Mouse (Mus musculus): ENCODE measurements around the gene Maneal. TPM values are rescaled to one million over a fixed set of nuclear protein-coding genes. Genes with fewer than 3 reads are reported as not detected.

Gene Maneal
- total and polyA plus RNA-seq, 3 experiments = 0.08 TPM; not detected in 2

- TF ChIP-seq PAX5 (IDR thresholded peaks at IDR 0.05; ENCODE audit: low read length) = no peak
- dilution Hi-C loops (cut with MboI; ENCODE audit: extremely low pct_ligation_motif_present, extremely low pct_unique_long_range_greater_than_20kb, low sequenced_read_pairs) = no loop called here
- DNase-seq (ENCODE audit: extremely low read depth) = no peak
- Histone ChIP-seq H3K4me2 (ENCODE audit: insufficient read depth, low read depth, poor library complexity, severe bottlenecking) (no peak overlapping the region), H3K27ac (ENCODE audit: insufficient read depth, low read depth) (no peak overlapping the region), H3K4me3 (replicated peaks in 1 of 3; ENCODE audit: low read depth in 2 of 3, low read length in 2 of 3, poor library complexity in 1 of 3) (no peak overlapping the region), H3K79me2 (replicated peaks; ENCODE audit: control insufficient read depth, extremely low read depth, insufficient read depth, poor library complexity, severe bottlenecking) (no peaks in the 10 kb centered on the region), H3K9me3 (replicated peaks; ENCODE audit: low read length) (peaks cover 10% of the 10 kb centered on the region), H3K9ac (ENCODE audit: insufficient read depth, low read depth) (no peak overlapping the region), H3K27me3 (replicated peaks) (peaks cover 56% of the 10 kb centered on the region), H3K4me1 (ENCODE audit: control insufficient read depth in 1 of 2, insufficient read depth in 2 of 2) (peaks cover 0 to 3% of the 10 kb centered on the region in 2 experiments; a peak in 1 of 4 replicates), H3K36me3 (replicated peaks in 1 of 2; ENCODE audit: control insufficient read depth in 1 of 2, insufficient read depth in 1 of 2, low read length in 1 of 2) (no peaks in the 10 kb centered on the region)
- in situ Hi-C loops (cut with MboI; ENCODE audit: low pct_ligation_motif_present, low pct_unique_long_range_greater_than_20kb, low sequenced_read_pairs) = no loop called here
These were observed 20.3 kb upstream of the Maneal start for GRCm38 (mm10) chr4:124882151-124882729.

- Histone ChIP-seq H3K4me3 (replicated peaks in 1 of 3; ENCODE audit: low read depth in 2 of 3, low read length in 2 of 3, poor library complexity in 1 of 3) (no peak overlapping the region), H3K9me3 (replicated peaks; ENCODE audit: low read length) (peaks cover 10% of the 10 kb centered on the region), H3K4me2 (ENCODE audit: insufficient read depth, low read depth, poor library complexity, severe bottlenecking) (no peak overlapping the region), H3K9ac (ENCODE audit: insufficient read depth, low read depth) (no peak overlapping the region), H3K27ac (ENCODE audit: insufficient read depth, low read depth) (no peak overlapping the region), H3K36me3 (replicated peaks in 1 of 2; ENCODE audit: control insufficient read depth in 1 of 2, insufficient read depth in 1 of 2, low read length in 1 of 2) (no peaks in the 10 kb centered on the region), H3K27me3 (replicated peaks) (peaks cover 52% of the 10 kb centered on the region), H3K79me2 (replicated peaks; ENCODE audit: control insufficient read depth, extremely low read depth, insufficient read depth, poor library complexity, severe bottlenecking) (no peaks in the 10 kb centered on the region), H3K4me1 (ENCODE audit: control insufficient read depth in 1 of 2, insufficient read depth in 2 of 2) (peaks cover 0 to under 1% of the 10 kb centered on the region in 2 experiments; a peak in 1 of 4 replicates)
- dilution Hi-C loops (cut with MboI; ENCODE audit: extremely low pct_ligation_motif_present, extremely low pct_unique_long_range_greater_than_20kb, low sequenced_read_pairs) = no loop called here
- in situ Hi-C loops (cut with MboI; ENCODE audit: low pct_ligation_motif_present, low pct_unique_long_range_greater_than_20kb, low sequenced_read_pairs) = no loop called here
- no peak for TF ChIP-seq GABPA (IDR thresholded peaks at IDR 0.05; ENCODE audit: insufficient replicate concordance, low read depth, low read length)
- DNase-seq (ENCODE audit: extremely low read depth) = no peak
These were observed 19.5 kb upstream of the Maneal start for GRCm38 (mm10) chr4:124881341-124881908.

GRCm38 (mm10) chr4:124880599-124880998, 18.6 kb upstream of the Maneal start, which contains the start of gene Epha10:
TSS of gene Epha10 (plus strand) at chr4:124880899.
- Histone ChIP-seq H3K4me2 (ENCODE audit: insufficient read depth, low read depth, poor library complexity, severe bottlenecking) (no peak within 1 kb of the TSS), H3K9ac (ENCODE audit: insufficient read depth, low read depth) (no peak within 1 kb of the TSS), H3K27ac (ENCODE audit: insufficient read depth, low read depth) (no peak within 1 kb of the TSS), H3K4me1 (ENCODE audit: control insufficient read depth in 1 of 2, insufficient read depth in 2 of 2) (no peaks in the 10 kb centered on the region), H3K27me3 (replicated peaks) (peaks cover 45% of the 10 kb centered on the region), H3K36me3 (replicated peaks in 1 of 2; ENCODE audit: control insufficient read depth in 1 of 2, insufficient read depth in 1 of 2, low read length in 1 of 2) (no peaks in the 10 kb centered on the region), H3K79me2 (replicated peaks; ENCODE audit: control insufficient read depth, extremely low read depth, insufficient read depth, poor library complexity, severe bottlenecking) (no peaks in the 10 kb centered on the region), H3K4me3 (replicated peaks in 1 of 3; ENCODE audit: low read depth in 2 of 3, low read length in 2 of 3, poor library complexity in 1 of 3) (no peak within 1 kb of the TSS), H3K9me3 (replicated peaks; ENCODE audit: low read length) (peaks cover 10% of the 10 kb centered on the region)
- in situ Hi-C loops (cut with MboI; ENCODE audit: low pct_ligation_motif_present, low pct_unique_long_range_greater_than_20kb, low sequenced_read_pairs) = no loop called here
- no peak for TF ChIP-seq SIN3A (IDR thresholded peaks at IDR 0.05; ENCODE audit: low read length)
- TF ChIP-seq GABPA (IDR thresholded peaks at IDR 0.05; ENCODE audit: insufficient replicate concordance, low read depth, low read length) = no peak
- TF ChIP-seq TCF12 (IDR thresholded peaks at IDR 0.05; ENCODE audit: low read depth, low read length) = no peak
- TF ChIP-seq MXI1 (IDR thresholded peaks at IDR 0.05; ENCODE audit: low read depth, low read length) = no peak
- TF ChIP-seq MYC (IDR thresholded peaks at IDR 0.05; ENCODE audit: low read depth, low read length) = no peak
- TF ChIP-seq POLR2AphosphoS2 (IDR thresholded peaks at IDR 0.05; ENCODE audit: low read depth, low read length) = no peak
- TF ChIP-seq KAT2A (IDR thresholded peaks at IDR 0.05; ENCODE audit: insufficient replicate concordance, low read length) = no peak
- no peak for TF ChIP-seq PAX5 (IDR thresholded peaks at IDR 0.05; ENCODE audit: low read length)
- no peak for TF ChIP-seq EP300 (IDR thresholded peaks at IDR 0.05; ENCODE audit: low read length)
- no peak for TF ChIP-seq HCFC1 (IDR thresholded peaks at IDR 0.05; ENCODE audit: low read depth, low read length)
- no peak for TF ChIP-seq ZMIZ1 (IDR thresholded peaks at IDR 0.05; ENCODE audit: low read depth, low read length)
- no peak for TF ChIP-seq ETS1 (conservative IDR thresholded peaks at IDR 0.05; ENCODE audit: low read depth, low read length)
- TF ChIP-seq BHLHE40 (IDR thresholded peaks at IDR 0.05; ENCODE audit: low read depth, low read length) = no peak
- dilution Hi-C loops (cut with MboI; ENCODE audit: extremely low pct_ligation_motif_present, extremely low pct_unique_long_range_greater_than_20kb, low sequenced_read_pairs) = no loop called here
- DNase-seq (ENCODE audit: extremely low read depth) = no peak

Measured in CH12.LX (cell line).